Mouse (Mus musculus) neural tube, postnatal 0 days (tissue): ENCODE measurements around the gene Fbp2. TPM values are rescaled to one million over a fixed set of nuclear protein-coding genes. Genes with fewer than 3 reads are reported as not detected.

Experiments
- polyA plus RNA-seq: library from polyadenylated mRNA; unstranded; fragments of >200 nt; fragmentation: Nextera tagmentation; extraction: Ambion mirVana; gene quantifications from 2 replicates; pipeline ENCODE4 v1.2.1, GENCODE M21; 2015

Gene Fbp2
- 1.0 and 1.1 TPM in 2 replicates for polyA plus RNA-seq

GRCm38 (mm10) chr13:62857941-62858915 is at the start of gene Fbp2:
Gene Fbp2 (minus strand): TSS chr13:62858422.

GRCm38 (mm10) chr13:62887712-62888441 is 29.7 kb upstream of the Fbp2 start, which contains the start of gene Fbp1:
Gene Fbp1 (minus strand): TSS chr13:62888282.

Other genes with a start within 250 kb of the Fbp2 start
- gene 6720489N17Rik, start 234.2 kb downstream of the Fbp2 start, polyA plus RNA-seq, result 4.5 and 5.2 TPM in 2 replicates
- gene Platr25, start 97.7 kb downstream of the Fbp2 start, polyA plus RNA-seq, result 16.6 and 18.1 TPM in 2 replicates
- gene Gm5141, start 72.6 kb downstream of the Fbp2 start, polyA plus RNA-seq, result 7.5 and 7.7 TPM in 2 replicates
- 0.63 and 2.1 TPM in 2 replicates for gene Fbp1, start 29.9 kb upstream of the Fbp2 start, polyA plus RNA-seq
- gene 2010111I01Rik, start 106.5 kb upstream of the Fbp2 start, polyA plus RNA-seq, result 27.5 and 28.7 TPM in 2 replicates